Mouse (Mus musculus) CH12.LX (cell line): ENCODE measurements around the gene Gm20388.

Experiments
- BHLHE40 ChIP-seq: IDR thresholded peaks from 2 replicates; pipeline ENCODE4 v1.6.1; 2011; ENCODE audit warnings: mild to moderate bottlenecking, low read depth, low read length, improper control_type of control experiment
- CTCF ChIP-seq, 2 experiments: IDR thresholded peaks in 1 of 2; conservative IDR thresholded peaks in 1 of 2; 2 replicates each; pipeline ENCODE4 v1.5.1; 2011 to 2012; ENCODE audit warnings: low read depth in 2 of 2, low read length in 2 of 2, improper control_type of control experiment in 1 of 2, inconsistent platforms in 1 of 2, mild to moderate bottlenecking in 1 of 2, moderate library complexity in 1 of 2
- ELF1 ChIP-seq: IDR thresholded peaks from 2 replicates; pipeline ENCODE4 v1.6.1; 2014; ENCODE audit warnings: low read depth, mild to moderate bottlenecking, inconsistent platforms, low read length, improper control_type of control experiment
- EP300 ChIP-seq: IDR thresholded peaks from 2 replicates; pipeline ENCODE4 v1.6.1; 2011; ENCODE audit warnings: low read length, improper control_type of control experiment
- GABPA ChIP-seq: IDR thresholded peaks from 2 replicates; pipeline ENCODE4 v1.6.1; 2012; ENCODE audit warnings: low read depth, low read length, improper control_type of control experiment, inconsistent platforms; ENCODE audit not compliant: insufficient replicate concordance
- MAX ChIP-seq: IDR thresholded peaks from 2 replicates; pipeline ENCODE4 v1.6.1; 2011; ENCODE audit warnings: low read length, improper control_type of control experiment
- NELFE ChIP-seq: IDR thresholded peaks from 2 replicates; pipeline ENCODE4 v1.6.1; 2011; ENCODE audit warnings: low read depth, low read length, improper control_type of control experiment
- NRF1 ChIP-seq: IDR thresholded peaks from 2 replicates; pipeline ENCODE4 v1.6.1; 2014; ENCODE audit warnings: low read depth, mild to moderate bottlenecking, inconsistent platforms, low read length, improper control_type of control experiment, moderate library complexity
- POLR2A ChIP-seq: IDR thresholded peaks from 2 replicates; pipeline ENCODE4 v1.6.1; 2011; ENCODE audit warnings: low read depth, mild to moderate bottlenecking, improper control_type of control experiment, low read length
- POLR2AphosphoS2 ChIP-seq: IDR thresholded peaks from 2 replicates; pipeline ENCODE4 v1.6.1; 2011; ENCODE audit warnings: low read depth, low read length, improper control_type of control experiment
- USF2 ChIP-seq: conservative IDR thresholded peaks from 2 replicates; pipeline ENCODE4 v1.6.1; 2011; ENCODE audit warnings: low read depth, low read length, improper control_type of control experiment
- ZNF384 ChIP-seq: IDR thresholded peaks from 2 replicates; pipeline ENCODE4 v1.6.1; 2012; ENCODE audit warnings: low read depth, low read length, improper control_type of control experiment, inconsistent platforms

- TF ChIP-seq POLR2AphosphoS2 (no peak), POLR2A (no peak), NELFE (no peak), CTCF (conservative IDR thresholded peaks at IDR 0.05 in 1 of 2, IDR thresholded peaks at IDR 0.05 in 1 of 2; ENCODE audit: low read depth in 2 of 2, low read length in 2 of 2) (no peak), ZNF384 (no peak), BHLHE40 (no peak), ELF1 (no peak), GABPA (no peak), MAX (no peak), EP300 (no peak), USF2 (no peak), NRF1 (no peak)
Observed at GRCm38 (mm10) chr8:121029076-121029475, 1118.4 kb downstream of the Gm20388 start.
